Mouse (Mus musculus) embryonic fibroblast, embryonic 13.5 days (primary cell): ENCODE results near the gene Thoc2.

Experiments
- CTCF ChIP-seq: IDR thresholded peaks from 2 replicates; pipeline ENCODE4 v1.5.1; 2011; ENCODE audit warnings: mild to moderate bottlenecking, control low read depth, low read length, moderate library complexity, borderline replicate concordance; ENCODE audit not compliant: insufficient read depth
- POLR2A ChIP-seq: IDR thresholded peaks from 2 replicates; pipeline ENCODE4 v1.6.1; 2011; ENCODE audit warnings: low read depth, mild to moderate bottlenecking, control low read depth, low read length, moderate library complexity

GRCm38 (mm10) chrX:41910981-41911380 is 9.5 kb downstream of the Thoc2 start:
- TF ChIP-seq CTCF (no peak), POLR2A (no peak)
